Mouse (Mus musculus): ENCODE results near the gene Slc7a6os.

Slc7a6os gene

GRCm38 (mm10) chr8:106176891-106177290, 33.8 kb downstream of the Slc7a6os start:
- DNase-seq = no peak

- no peak for DNase-seq
These were observed 37.2 kb downstream of the Slc7a6os start for GRCm38 (mm10) chr8:106173566-106173965.

- DNase-seq = no peak
These were observed 40.7 kb downstream of the Slc7a6os start for GRCm38 (mm10) chr8:106169934-106170480.

GRCm38 (mm10) chr8:106169017-106169933, 41.5 kb downstream of the Slc7a6os start:
- DNase-seq = no peak

GRCm38 (mm10) chr8:106168356-106169016, 42.2 kb downstream of the Slc7a6os start, which contains the start of gene Slc7a6:
TSS of gene Slc7a6 (plus strand) at chr8:106168857.
- DNase-seq = peak; percentile 67

GRCm38 (mm10) chr8:106165460-106165859, 45.3 kb downstream of the Slc7a6os start:
- peak; percentile 79 for DNase-seq

GRCm38 (mm10) chr8:106163251-106163650, 47.5 kb downstream of the Slc7a6os start:
- no peak for DNase-seq

- no peak for DNase-seq
These were observed 50.9 kb downstream of the Slc7a6os start for GRCm38 (mm10) chr8:106159876-106160275.

GRCm38 (mm10) chr8:106158381-106158780, 52.4 kb downstream of the Slc7a6os start:
- DNase-seq = no peak

GRCm38 (mm10) chr8:106157419-106157818, 53.3 kb downstream of the Slc7a6os start:
- no peak for DNase-seq

GRCm38 (mm10) chr8:106152876-106153275, 57.9 kb downstream of the Slc7a6os start:
- DNase-seq = no peak

- peak; percentile 28 for DNase-seq
These were observed 59.7 kb downstream of the Slc7a6os start for GRCm38 (mm10) chr8:106151041-106151440.

Data from kidney, adult 9 months (tissue).